Mouse (Mus musculus) MN1 (cell line): ENCODE measurements at regions not wholly inside any gene's neighbourhood (a gene's known extent, or its start where the extent isn't known, plus 50 kb on each side); places are given as distances from the start of the nearest gene placed in this dataset.

Experiments
- DNase-seq: peaks from one replicate; pipeline ENCODE4 v3.0.0-alpha.2; 2016; ENCODE audit warnings: low spot score

DNA sequence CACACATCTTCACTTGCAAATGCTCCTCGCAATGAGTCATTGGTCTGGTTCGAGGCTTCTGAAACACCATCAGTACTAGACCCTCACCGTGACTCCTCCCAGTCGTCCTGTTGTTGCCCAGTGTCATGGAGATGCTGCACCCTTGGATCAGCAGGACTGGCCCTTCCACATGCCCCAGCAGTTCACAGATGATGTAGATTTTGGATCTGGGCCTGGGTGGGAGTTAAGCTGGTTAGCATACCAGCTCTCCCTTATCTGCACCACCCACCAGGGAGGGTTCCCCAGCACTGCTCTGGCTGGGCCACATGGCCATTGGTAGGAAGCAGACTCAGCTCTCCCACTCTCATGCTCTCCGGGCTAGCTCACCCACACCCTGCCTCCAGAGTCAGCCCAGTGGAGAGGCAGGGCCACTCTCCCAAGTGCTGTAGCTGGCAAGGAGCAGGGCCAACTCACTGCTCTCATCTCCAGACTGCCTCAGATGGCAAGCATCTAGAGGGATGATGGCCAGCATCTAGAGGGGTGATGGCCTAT lies 60.8 kb upstream of the Thy1 start:
- DNase-seq: peak; percentile 74

DNA sequence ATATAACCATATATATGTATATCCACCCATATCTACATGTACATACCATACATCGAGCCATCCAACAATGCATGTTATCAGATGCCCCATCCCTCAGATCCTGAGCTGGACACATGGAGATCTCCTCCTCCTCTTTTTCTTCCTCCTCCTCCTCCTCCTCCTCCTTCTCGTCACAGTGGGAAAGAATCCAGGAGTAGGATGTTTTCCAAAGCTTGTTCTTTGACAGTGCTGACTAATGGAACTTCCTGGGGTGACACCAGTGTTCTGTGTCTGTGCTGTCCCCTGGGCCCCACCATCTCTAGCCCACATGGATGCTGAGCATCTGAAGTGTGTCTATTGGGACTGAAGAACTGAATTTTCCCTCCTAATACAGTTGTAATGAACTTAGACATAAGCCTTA lies 60.0 kb upstream of the Thy1 start:
- no peak for DNase-seq

DNA sequence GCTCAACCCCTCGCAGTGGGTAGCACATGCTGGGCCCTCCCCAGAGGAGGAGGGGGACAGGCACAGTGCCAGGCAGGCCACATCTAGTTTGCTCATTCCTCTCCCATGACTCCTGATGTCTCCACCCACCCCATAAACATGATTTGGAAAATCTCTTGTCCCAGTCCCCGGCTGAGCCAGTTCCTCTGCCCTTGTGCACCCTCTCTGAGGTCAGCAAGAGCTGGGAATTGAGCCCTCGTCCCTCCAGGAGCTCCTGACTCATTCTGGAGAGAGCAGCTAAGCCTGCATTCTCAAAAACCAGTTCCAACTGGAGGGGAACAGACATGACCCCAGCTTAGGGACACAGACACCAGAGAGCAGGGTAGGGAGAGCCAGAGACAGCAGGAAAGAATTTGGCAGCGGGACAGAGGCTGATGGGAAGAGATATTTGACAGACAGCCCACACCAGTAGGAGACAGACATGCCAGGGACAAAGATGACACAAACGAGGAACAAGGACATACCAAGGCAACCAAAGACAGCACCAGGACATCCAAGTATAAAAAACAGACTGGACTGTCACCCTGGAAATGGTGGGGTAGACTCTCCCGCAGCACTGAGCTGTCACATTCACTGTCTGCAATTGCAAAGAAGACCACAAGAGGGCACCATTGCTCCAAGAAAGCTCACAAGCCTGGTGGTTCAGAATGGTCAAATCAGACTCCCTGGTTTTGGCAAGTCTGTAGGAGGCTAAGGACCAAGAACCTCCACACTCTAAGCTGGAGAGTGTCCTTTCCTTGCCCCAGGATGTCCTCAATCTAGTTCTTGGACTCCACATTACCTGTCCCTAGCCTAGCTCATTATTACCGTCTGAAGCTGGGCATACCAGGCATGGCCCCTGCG lies 58.8 kb upstream of the Thy1 start:
- peak; percentile 87 for DNase-seq

- no peak for DNase-seq
Observed at GRCm38 (mm10) chr9:43987957-43988356, 55.2 kb upstream of the Thy1 start.

DNA sequence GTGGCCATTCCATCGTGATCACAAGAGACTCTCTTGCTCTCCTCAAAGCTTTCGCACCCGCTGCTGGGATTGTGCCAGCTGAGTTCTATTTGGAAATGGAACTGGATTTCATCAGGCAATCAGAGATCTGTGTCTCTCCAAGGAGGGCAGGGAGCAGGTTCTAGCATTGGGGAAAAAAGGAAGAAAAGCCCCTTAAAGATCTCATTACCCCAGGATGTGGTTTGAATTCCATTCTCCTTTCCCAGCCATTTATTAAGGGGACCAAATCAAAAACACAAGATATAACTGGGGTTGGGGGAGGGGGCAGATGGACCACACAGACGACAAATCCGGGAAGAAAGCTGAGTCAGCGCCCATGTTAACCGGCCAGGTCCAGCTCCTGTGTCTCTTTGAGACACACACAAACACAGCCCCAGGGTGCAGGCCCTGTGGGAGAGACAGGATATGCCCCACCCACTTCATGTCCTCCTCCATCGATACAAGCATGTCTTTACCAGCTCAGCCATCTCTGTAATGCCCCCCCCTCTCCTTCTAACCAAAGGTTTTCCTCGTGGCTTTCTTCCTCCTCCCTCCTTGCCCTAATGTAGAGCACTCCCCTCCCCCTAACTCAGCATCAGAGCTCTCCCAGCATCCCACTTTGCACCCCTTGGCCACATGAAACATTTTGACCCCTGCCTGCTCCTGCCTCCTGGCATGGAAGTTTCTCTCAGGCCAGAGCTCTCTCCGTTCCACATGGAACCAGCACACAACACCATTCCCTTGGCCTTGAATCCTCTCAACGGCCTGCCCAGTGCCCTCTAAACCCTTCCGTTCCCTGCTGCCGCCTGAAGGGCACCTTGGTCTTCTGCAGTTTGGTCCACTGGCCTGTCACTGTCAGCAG lies 54.0 kb upstream of the Thy1 start:
- DNase-seq: peak; percentile 49

DNA sequence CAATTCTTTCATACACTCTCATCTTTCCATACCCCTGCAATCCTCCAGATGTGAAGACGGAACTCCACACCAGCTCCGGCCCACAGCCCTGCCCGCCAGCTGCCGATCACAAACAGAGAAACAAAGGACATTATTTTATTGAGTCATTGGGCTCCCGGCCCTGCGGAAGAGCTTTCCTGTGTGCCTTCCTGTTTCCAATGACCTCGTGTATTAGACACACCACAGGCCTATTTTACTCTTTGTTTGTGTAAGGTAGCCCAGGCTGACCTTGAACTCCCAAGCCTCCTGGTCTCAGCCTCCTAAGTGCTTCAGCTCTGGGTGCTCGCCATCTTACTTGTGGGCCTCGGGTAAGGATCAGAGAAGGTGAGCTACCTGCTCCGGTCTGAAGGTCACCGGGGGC lies 53.1 kb upstream of the Thy1 start:
- no peak for DNase-seq

GRCm38 (mm10) chr9:43993221-43993976 lies 49.8 kb upstream of the Thy1 start:
- DNase-seq: peak; percentile 24
